Mouse (Mus musculus) erythroblast, embryonic 14.5 days (primary cell): ENCODE results near the gene Akap6.

ENCODE experiments used
- GATA1 ChIP-seq: IDR thresholded peaks from 2 replicates; pipeline ENCODE4 v1.6.1; 2012; ENCODE audit warnings: low read length, inconsistent platforms, mixed read lengths
- TAL1 ChIP-seq: IDR thresholded peaks from 3 replicates; pipeline ENCODE4 v1.6.1; 2012; ENCODE audit warnings: low read length, inconsistent platforms, mixed read lengths

DNA sequence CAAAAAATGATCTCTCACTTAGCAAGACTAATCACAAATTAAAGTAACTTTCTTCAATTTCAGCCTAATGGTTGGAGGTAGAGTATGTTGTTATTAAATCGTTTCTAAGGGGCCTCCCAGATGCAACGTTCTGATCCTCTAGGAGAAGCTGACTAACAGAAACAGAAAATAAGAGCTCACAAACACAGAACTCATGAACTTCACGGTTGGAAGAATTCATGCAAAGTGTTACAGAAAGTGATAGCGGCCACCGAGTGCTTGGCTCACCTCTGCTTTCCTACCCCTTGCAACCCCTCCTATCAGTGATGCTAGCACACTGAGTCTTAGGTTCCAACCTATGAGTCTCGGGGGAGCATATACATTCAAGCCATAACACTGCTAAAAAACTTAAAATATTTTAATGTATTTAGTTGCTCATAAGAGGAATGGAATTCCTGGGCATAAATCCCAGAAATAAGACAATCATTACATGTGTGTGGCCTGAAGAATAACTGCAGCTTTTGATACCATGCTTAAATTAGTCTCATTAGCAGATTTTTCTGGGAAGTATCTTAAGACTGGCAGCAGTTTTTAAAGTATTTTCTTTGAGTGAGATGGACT, 25.7 kb upstream of the Akap6 start:
- no peak for TF ChIP-seq GATA1
- TF ChIP-seq TAL1, result no peak
